Mouse (Mus musculus): Measurements from ENCODE around the gene Ace2. TPM values are rescaled to one million over a fixed set of nuclear protein-coding genes. Genes with fewer than 3 reads are reported as not detected.

Ace2 gene
- polyA plus RNA-seq, 1 experiment, result 0.26 TPM

- DNase-seq (ENCODE audit: low read depth), result no peak
- no peak for TF ChIP-seq CTCF (IDR thresholded peaks at IDR 0.05; ENCODE audit: borderline replicate concordance, extremely low read depth, insufficient read depth, insufficient read length)
- TF ChIP-seq POLR2A (IDR thresholded peaks at IDR 0.05; ENCODE audit: borderline replicate concordance, extremely low read depth, insufficient read depth, insufficient read length, poor library complexity, severe bottlenecking), result no peak
Measured at GRCm38 (mm10) chrX:164135304-164135818, 3.8 kb upstream of the Ace2 start.

DNA sequence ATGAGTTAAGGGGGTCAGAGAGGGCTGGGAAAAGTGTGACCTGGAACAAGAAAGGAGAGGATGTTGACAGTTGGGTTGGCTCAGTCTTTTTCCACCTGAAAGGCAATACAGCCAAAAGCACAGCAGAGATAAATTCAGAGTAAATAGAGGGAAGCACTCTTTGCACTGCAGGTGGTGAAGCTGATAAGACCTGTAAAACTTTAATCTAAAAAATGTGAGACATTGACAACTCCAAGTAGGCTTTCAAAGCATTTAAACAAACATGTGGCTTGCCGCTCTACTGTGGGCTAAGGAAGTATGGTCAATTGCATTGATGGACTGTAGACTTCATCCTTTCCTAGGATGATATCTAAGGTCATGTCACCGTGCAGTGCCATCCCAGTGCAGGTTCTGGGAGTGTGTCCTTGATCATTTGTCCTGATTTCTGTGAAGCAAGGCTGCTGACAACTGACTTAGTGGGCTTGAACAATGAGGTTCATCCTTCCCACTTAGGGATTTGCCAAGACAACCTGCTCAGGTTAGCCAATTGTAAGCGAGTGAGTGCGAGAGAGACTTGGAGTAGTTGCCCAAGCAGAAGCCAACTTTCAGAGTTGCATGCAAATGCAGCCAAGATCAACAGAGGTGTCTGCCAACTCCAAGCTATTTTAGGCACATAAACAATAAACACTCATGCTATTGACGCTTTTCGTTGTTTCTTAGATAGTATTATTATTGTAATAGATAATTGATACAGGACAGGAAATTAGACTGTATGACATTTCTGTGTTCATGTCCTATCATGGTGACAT is 6.5 kb downstream of the Ace2 start:
- TF ChIP-seq POLR2A (IDR thresholded peaks at IDR 0.05; ENCODE audit: borderline replicate concordance, extremely low read depth, insufficient read depth, insufficient read length, poor library complexity, severe bottlenecking) (no peak), CTCF (IDR thresholded peaks at IDR 0.05; ENCODE audit: borderline replicate concordance, extremely low read depth, insufficient read depth, insufficient read length) (no peak)
- DNase-seq (ENCODE audit: low read depth), result no peak

GRCm38 (mm10) chrX:164152703-164153102 is 13.6 kb downstream of the Ace2 start:
- no peak for TF ChIP-seq CTCF (IDR thresholded peaks at IDR 0.05; ENCODE audit: borderline replicate concordance, extremely low read depth, insufficient read depth, insufficient read length)
- TF ChIP-seq POLR2A (IDR thresholded peaks at IDR 0.05; ENCODE audit: borderline replicate concordance, extremely low read depth, insufficient read depth, insufficient read length, poor library complexity, severe bottlenecking), result no peak
- DNase-seq (ENCODE audit: low read depth), result no peak

DNA sequence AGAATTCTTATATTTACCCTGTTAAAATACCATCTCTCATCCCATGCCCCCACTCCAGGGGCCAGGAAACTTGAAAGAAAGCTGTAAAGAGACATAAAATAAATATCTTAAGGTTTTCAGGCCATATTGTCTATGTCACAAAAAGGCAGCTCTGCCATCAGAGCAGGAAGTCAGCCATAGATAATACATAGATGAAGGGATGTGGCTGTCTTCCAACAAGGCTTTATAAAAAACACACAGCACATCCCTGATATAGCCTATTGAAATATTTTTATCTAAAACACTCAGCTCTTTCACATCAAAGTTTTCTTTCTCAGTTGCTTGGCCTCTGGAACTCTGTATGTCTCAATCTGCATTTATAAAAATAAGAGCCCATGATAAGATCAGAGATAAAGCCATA is 14.5 kb downstream of the Ace2 start:
- no peak for TF ChIP-seq POLR2A (IDR thresholded peaks at IDR 0.05; ENCODE audit: borderline replicate concordance, extremely low read depth, insufficient read depth, insufficient read length, poor library complexity, severe bottlenecking)
- no peak for TF ChIP-seq CTCF (IDR thresholded peaks at IDR 0.05; ENCODE audit: borderline replicate concordance, extremely low read depth, insufficient read depth, insufficient read length)
- no peak for DNase-seq (ENCODE audit: low read depth)

DNA sequence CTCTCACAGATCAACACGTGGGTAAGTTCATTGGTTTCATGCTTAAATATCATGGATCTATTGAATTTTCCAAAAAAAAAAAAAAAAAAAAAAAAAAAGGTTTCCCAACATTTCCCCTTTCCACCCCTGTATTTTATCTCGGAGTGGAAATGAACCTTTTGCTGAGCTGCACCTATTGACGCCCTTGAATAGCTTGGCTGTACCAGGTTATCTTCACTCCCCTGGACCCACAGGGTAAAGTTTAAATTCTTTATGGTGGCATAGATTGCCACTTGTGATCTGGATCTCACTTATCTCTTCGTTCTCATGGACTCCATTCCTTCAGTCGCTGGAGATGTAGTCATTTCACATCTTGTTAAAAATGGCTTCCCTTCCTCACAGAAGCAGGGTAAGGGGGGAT is 15.5 kb downstream of the Ace2 start:
- TF ChIP-seq POLR2A (IDR thresholded peaks at IDR 0.05; ENCODE audit: borderline replicate concordance, extremely low read depth, insufficient read depth, insufficient read length, poor library complexity, severe bottlenecking) (no peak), CTCF (IDR thresholded peaks at IDR 0.05; ENCODE audit: borderline replicate concordance, extremely low read depth, insufficient read depth, insufficient read length) (no peak)

GRCm38 (mm10) chrX:164164681-164165080 is 25.5 kb downstream of the Ace2 start:
- TF ChIP-seq POLR2A (IDR thresholded peaks at IDR 0.05; ENCODE audit: borderline replicate concordance, extremely low read depth, insufficient read depth, insufficient read length, poor library complexity, severe bottlenecking) (no peak), CTCF (IDR thresholded peaks at IDR 0.05; ENCODE audit: borderline replicate concordance, extremely low read depth, insufficient read depth, insufficient read length) (no peak)
- no peak for DNase-seq (ENCODE audit: low read depth)

More for the DNA sequence above, 15.5 kb downstream of the Ace2 start:
- no peak for DNase-seq (ENCODE audit: low read depth)

DNA sequence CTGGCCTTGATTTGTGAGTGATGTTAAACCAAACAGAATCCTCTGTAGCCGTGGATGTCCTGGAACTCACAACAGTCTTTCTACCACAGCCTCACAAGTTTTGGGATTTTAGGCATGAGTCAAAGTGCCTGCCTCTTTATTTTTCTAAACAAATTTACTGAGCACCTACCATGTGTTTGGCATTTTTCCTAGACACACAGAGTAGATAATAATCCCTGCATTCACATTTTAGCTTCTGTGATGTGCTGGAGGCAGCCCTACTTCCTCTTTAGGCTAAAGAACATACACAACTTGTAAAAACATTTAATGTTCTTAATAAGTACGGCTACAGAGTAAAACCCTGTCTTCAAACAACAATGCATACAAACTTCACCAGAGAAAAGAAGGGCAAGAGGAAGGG is 31.9 kb downstream of the Ace2 start:
- TF ChIP-seq POLR2A (IDR thresholded peaks at IDR 0.05; ENCODE audit: borderline replicate concordance, extremely low read depth, insufficient read depth, insufficient read length, poor library complexity, severe bottlenecking) (no peak), CTCF (IDR thresholded peaks at IDR 0.05; ENCODE audit: borderline replicate concordance, extremely low read depth, insufficient read depth, insufficient read length) (no peak)
- no peak for DNase-seq (ENCODE audit: low read depth)

DNA sequence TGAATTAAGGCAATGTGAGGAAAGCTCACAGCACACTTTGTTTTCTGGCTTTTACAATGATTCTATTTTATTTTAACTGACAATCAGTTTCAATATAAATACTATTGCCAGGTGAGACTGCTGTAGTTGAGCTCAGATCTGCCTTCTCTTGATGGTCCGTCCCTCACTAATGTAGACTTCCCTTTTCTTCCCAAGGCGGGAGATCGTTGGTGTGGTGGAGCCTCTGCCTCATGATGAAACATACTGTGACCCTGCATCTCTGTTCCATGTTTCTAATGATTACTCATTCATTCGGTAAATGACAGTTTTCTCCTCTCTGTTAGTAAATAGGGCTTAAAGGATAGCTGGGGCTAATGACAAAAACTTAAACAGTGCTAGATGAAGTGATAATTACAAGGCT is 34.7 kb downstream of the Ace2 start:
- no peak for TF ChIP-seq CTCF (IDR thresholded peaks at IDR 0.05; ENCODE audit: borderline replicate concordance, extremely low read depth, insufficient read depth, insufficient read length)

DNA sequence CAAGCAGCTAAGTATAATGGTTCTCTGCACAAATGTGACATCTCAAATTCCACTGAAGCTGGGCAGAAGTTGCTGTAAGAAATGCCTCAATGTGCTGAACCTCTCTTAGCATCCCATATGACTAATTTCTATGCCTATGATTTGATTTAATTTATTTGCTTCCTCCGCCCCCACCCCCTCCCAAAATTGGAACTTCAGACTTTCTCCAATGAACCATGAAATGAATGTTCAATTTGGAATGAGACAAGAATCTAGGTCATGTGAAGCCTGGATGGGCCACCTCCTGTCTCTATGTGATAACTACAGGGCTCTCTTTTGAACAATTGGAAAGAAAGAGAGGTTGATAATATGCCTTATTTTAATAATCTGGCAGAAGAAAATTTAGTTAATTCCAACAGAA is 36.2 kb downstream of the Ace2 start:
- DNase-seq (ENCODE audit: low read depth), result no peak
- no peak for TF ChIP-seq CTCF (IDR thresholded peaks at IDR 0.05; ENCODE audit: borderline replicate concordance, extremely low read depth, insufficient read depth, insufficient read length)

More for the DNA sequence above, 34.7 kb downstream of the Ace2 start:
- no peak for DNase-seq (ENCODE audit: low read depth)

DNA sequence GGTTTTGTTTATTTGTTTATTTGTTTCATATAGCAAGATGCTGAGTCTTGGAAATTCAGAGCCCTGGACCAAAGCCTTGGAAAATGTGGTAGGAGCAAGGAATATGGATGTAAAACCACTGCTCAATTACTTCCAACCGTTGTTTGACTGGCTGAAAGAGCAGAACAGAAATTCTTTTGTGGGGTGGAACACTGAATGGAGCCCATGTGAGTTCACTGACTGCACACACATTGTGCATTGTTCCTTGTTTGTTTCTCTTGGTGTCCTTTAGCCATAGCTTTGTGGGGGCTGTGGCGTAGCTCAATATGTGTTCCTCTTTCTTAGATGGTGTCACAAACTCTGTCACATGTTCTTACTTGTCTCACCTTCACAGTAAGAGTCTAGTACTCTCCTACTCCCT is 36.6 kb downstream of the Ace2 start:
- TF ChIP-seq POLR2A (IDR thresholded peaks at IDR 0.05; ENCODE audit: borderline replicate concordance, extremely low read depth, insufficient read depth, insufficient read length, poor library complexity, severe bottlenecking) (no peak), CTCF (IDR thresholded peaks at IDR 0.05; ENCODE audit: borderline replicate concordance, extremely low read depth, insufficient read depth, insufficient read length) (no peak)
- no peak for DNase-seq (ENCODE audit: low read depth)

GRCm38 (mm10) chrX:164178856-164179255 is 39.7 kb downstream of the Ace2 start:
- TF ChIP-seq POLR2A (IDR thresholded peaks at IDR 0.05; ENCODE audit: borderline replicate concordance, extremely low read depth, insufficient read depth, insufficient read length, poor library complexity, severe bottlenecking), result no peak
- no peak for TF ChIP-seq CTCF (IDR thresholded peaks at IDR 0.05; ENCODE audit: borderline replicate concordance, extremely low read depth, insufficient read depth, insufficient read length)
- no peak for DNase-seq (ENCODE audit: low read depth)

DNA sequence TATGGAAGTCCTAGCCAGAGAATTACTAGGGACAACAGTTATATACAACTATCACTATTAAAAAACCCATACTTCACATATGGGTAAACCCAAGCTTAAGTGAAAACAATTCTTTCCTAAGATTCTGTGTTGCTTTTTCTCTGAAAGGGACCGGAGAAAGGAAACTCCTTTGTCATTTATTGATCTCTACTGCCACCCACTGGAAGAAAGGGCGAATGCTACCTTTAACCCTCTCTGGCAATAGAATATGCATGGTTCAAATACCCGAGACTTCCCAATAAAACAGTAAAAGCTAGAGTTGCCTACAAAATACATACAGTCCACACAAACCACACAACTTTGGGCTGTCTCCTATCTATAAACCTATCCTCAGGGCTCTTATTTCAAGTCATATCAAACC is 40.6 kb downstream of the Ace2 start:
- TF ChIP-seq POLR2A (IDR thresholded peaks at IDR 0.05; ENCODE audit: borderline replicate concordance, extremely low read depth, insufficient read depth, insufficient read length, poor library complexity, severe bottlenecking), result no peak
- TF ChIP-seq CTCF (IDR thresholded peaks at IDR 0.05; ENCODE audit: borderline replicate concordance, extremely low read depth, insufficient read depth, insufficient read length), result peak; percentile 41; the same call in 1 of the 2 replicates
- DNase-seq (ENCODE audit: low read depth), result peak; percentile 65

Data from brain, embryonic 14.5 days (tissue).